Mouse (Mus musculus): Measurements from ENCODE around the gene Tcf12. TPM values are rescaled to one million over a fixed set of nuclear protein-coding genes. Genes with fewer than 3 reads are reported as not detected.

The Tcf12 gene
- total RNA-seq, 2 experiments from 2014 or later = 43.8 to 48.6 TPM

- intact Hi-C loops (cut with DNase I) = no loop called here
- DNase-seq (ENCODE audit: low spot score in 2 of 2) = no peak
These were observed 120.5 kb downstream of the Tcf12 start for GRCm38 (mm10) chr9:71991147-71991546.

GRCm38 (mm10) chr9:71990376-71990775 is 121.3 kb downstream of the Tcf12 start:
- DNase-seq (ENCODE audit: low spot score in 2 of 2) = no peak
- intact Hi-C loops (cut with DNase I) = no loop called here

GRCm38 (mm10) chr9:71989663-71990062 is 122.0 kb downstream of the Tcf12 start:
- intact Hi-C loops (cut with DNase I) = no loop called here
- no peak for DNase-seq (ENCODE audit: low spot score in 2 of 2)

- no peak for DNase-seq (ENCODE audit: low spot score in 2 of 2)
- intact Hi-C loops (cut with DNase I) = no loop called here
These were observed 125.0 kb downstream of the Tcf12 start for GRCm38 (mm10) chr9:71986716-71987115.

- no peak for DNase-seq (ENCODE audit: low spot score in 2 of 2)
- intact Hi-C loops (cut with DNase I) = no loop called here
These were observed 128.8 kb downstream of the Tcf12 start for GRCm38 (mm10) chr9:71982826-71983225.

GRCm38 (mm10) chr9:71981071-71981470 is 130.6 kb downstream of the Tcf12 start:
- intact Hi-C loops (cut with DNase I) = no loop called here

GRCm38 (mm10) chr9:71980579-71980978 is 131.1 kb downstream of the Tcf12 start:
- intact Hi-C loops (cut with DNase I) = no loop called here
- DNase-seq (ENCODE audit: low spot score in 2 of 2) = no peak

More at GRCm38 (mm10) chr9:71981071-71981470, 130.6 kb downstream of the Tcf12 start:
- DNase-seq (ENCODE audit: low spot score in 2 of 2) = no peak

GRCm38 (mm10) chr9:71978886-71979285 is 132.8 kb downstream of the Tcf12 start:
- intact Hi-C loops (cut with DNase I) = loop anchor here (10.0 kb wide), 1 partner anchor 126 kb away; no protein-coding TSS in a partner anchor
- DNase-seq (ENCODE audit: low spot score in 2 of 2) = no peak

- intact Hi-C loops (cut with DNase I) = loop anchor here (10.0 kb wide), 1 partner anchor 129 kb away; no protein-coding TSS in a partner anchor
- DNase-seq (ENCODE audit: low spot score in 2 of 2) = peak in 1 of 2 experiments; percentile 19
These were observed 135.6 kb downstream of the Tcf12 start for GRCm38 (mm10) chr9:71976034-71976433.

GRCm38 (mm10) chr9:71975141-71975540 is 136.5 kb downstream of the Tcf12 start:
- intact Hi-C loops (cut with DNase I) = loop anchor here (10.0 kb wide), 1 partner anchor 130 kb away; no protein-coding TSS in a partner anchor
- DNase-seq (ENCODE audit: low spot score in 2 of 2) = no peak

- no peak for DNase-seq (ENCODE audit: low spot score in 2 of 2)
- intact Hi-C loops (cut with DNase I) = loop anchor here (10.0 kb wide), 1 partner anchor 130 kb away; no protein-coding TSS in a partner anchor
These were observed 137.1 kb downstream of the Tcf12 start for GRCm38 (mm10) chr9:71974541-71974959.

GRCm38 (mm10) chr9:71964039-71964438 is 147.6 kb downstream of the Tcf12 start:
- intact Hi-C loops (cut with DNase I) = no loop called here
- DNase-seq (ENCODE audit: low spot score in 2 of 2) = no peak

- intact Hi-C loops (cut with DNase I) = no loop called here
- no peak for DNase-seq (ENCODE audit: low spot score in 2 of 2)
These were observed 151.7 kb downstream of the Tcf12 start for GRCm38 (mm10) chr9:71960026-71960396.

GRCm38 (mm10) chr9:71959259-71960025 is 152.2 kb downstream of the Tcf12 start:
- peak in 1 of 2 experiments; percentile 17 for DNase-seq (ENCODE audit: low spot score in 2 of 2)
- intact Hi-C loops (cut with DNase I) = loop anchor here (5.0 to 10.0 kb wide), 2 partner anchors 125 to 312 kb away; no protein-coding TSS in a partner anchor

- DNase-seq (ENCODE audit: low spot score in 2 of 2) = no peak
- intact Hi-C loops (cut with DNase I) = loop anchor here (10.0 kb wide), 1 partner anchor 118 kb away; no protein-coding TSS in a partner anchor
These were observed 158.5 kb downstream of the Tcf12 start for GRCm38 (mm10) chr9:71953217-71953616.

GRCm38 (mm10) chr9:71952621-71953076 is 159.0 kb downstream of the Tcf12 start:
- intact Hi-C loops (cut with DNase I) = loop anchor here (10.0 kb wide), 1 partner anchor 118 kb away; no protein-coding TSS in a partner anchor
- DNase-seq (ENCODE audit: low spot score in 2 of 2) = no peak

- intact Hi-C loops (cut with DNase I) = loop anchor here (10.0 kb wide), 1 partner anchor 117 kb away; no protein-coding TSS in a partner anchor
- DNase-seq (ENCODE audit: low spot score in 2 of 2) = no peak
These were observed 159.7 kb downstream of the Tcf12 start for GRCm38 (mm10) chr9:71951926-71952325.

GRCm38 (mm10) chr9:71951341-71951740 is 160.3 kb downstream of the Tcf12 start:
- intact Hi-C loops (cut with DNase I) = loop anchor here (10.0 kb wide), 1 partner anchor 117 kb away; no protein-coding TSS in a partner anchor
- no peak for DNase-seq (ENCODE audit: low spot score in 2 of 2)

GRCm38 (mm10) chr9:71944801-71945200 is 166.9 kb downstream of the Tcf12 start:
- DNase-seq (ENCODE audit: low spot score in 2 of 2) = no peak
- intact Hi-C loops (cut with DNase I) = no loop called here

GRCm38 (mm10) chr9:71942424-71942823 is 169.2 kb downstream of the Tcf12 start:
- no peak for DNase-seq (ENCODE audit: low spot score in 2 of 2)
- intact Hi-C loops (cut with DNase I) = no loop called here

- intact Hi-C loops (cut with DNase I) = no loop called here
- DNase-seq (ENCODE audit: low spot score in 2 of 2) = no peak
These were observed 171.7 kb downstream of the Tcf12 start for GRCm38 (mm10) chr9:71940016-71940415.
